Mouse (Mus musculus) MEL-GATA-1-ER (cell line): ENCODE measurements at regions not wholly inside any gene's neighbourhood (a gene's known extent, or its start where the extent isn't known, plus 50 kb on each side); places are given as distances from the start of the nearest gene placed in this dataset.
"Not testable (repeated sequence)": the region's sequence is repeated elsewhere in the genome, so short reads cannot be mapped to it uniquely, and the experiment has no call there.

Experiments
- DNase-seq: peaks from one replicate; pipeline ENCODE4 v3.0.0-alpha.2; 2012; ENCODE audit warnings: low read depth; ENCODE audit errors: extremely low read depth

- peak; percentile 71 for DNase-seq
These were observed 174.6 kb upstream of the Olfr1324 start for GRCm38 (mm10) chrX:50602881-50603280.

DNA sequence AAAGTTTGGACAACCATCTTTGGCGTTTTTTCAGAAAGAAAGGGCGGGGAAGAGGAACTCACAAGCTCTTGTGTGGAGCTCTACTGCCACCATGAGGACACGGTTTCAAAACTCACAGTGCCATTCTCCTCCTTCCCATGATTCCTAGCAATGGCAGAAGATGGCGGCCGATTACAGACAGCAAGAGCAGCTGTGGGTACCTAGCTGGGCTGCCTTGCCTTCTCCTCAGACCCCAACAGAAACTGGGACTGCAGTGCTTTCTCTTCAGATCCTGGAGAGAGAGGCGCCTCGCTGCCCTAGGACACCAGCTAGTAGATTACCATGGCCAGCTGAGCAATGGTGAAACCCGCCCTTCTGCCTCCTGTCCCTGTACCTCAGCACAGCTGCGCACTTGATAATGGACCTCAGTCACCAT, 174.2 kb upstream of the Olfr1324 start:
- not testable (repeated sequence) for DNase-seq

DNA sequence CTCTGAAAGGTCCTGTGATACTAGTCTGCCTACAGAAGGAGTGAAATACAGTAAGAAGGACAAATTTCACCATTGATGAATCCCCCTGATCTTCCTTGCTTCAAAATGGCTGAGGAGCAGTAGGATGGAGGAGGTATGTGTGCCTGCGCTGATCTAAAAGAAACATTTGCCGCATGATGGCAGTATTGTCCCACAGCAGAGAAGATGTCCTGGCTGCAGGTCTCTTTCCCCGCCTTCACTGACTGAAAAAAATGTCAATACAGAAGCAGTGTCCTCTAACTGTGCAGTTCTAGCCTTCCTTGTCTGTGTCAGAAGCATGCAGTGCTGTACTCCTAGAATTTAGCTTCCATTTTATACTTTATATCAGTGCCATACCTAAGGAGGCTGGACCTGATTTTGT, 172.0 kb upstream of the Olfr1324 start:
- not testable (repeated sequence) for DNase-seq

- no peak for DNase-seq
These were observed 171.5 kb upstream of the Olfr1324 start for GRCm38 (mm10) chrX:50599780-50600179.

GRCm38 (mm10) chrX:50597626-50598025, 169.3 kb upstream of the Olfr1324 start:
- DNase-seq = not testable (repeated sequence)

GRCm38 (mm10) chrX:50597105-50597504, 168.8 kb upstream of the Olfr1324 start:
- DNase-seq = no peak

DNA sequence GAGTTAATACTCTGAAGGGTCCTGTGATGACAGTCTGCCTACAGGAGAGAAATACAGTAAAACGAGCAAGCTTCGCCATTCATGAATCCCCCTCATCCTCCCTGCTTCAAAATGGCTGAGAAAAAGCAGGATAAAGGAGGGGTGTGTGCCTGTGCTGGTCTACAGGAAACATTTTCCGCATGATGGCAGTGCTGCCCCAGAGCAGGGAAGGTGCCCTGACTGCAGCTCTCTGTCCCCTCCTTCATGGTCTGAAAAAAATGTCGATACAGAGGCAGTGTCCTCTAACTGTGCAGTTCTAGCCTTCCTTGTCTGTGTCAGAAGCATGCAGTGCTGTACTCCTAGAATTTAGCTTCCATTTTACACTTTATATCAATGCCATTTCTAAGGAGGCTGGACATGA, 166.7 kb upstream of the Olfr1324 start:
- DNase-seq = not testable (repeated sequence)

DNA sequence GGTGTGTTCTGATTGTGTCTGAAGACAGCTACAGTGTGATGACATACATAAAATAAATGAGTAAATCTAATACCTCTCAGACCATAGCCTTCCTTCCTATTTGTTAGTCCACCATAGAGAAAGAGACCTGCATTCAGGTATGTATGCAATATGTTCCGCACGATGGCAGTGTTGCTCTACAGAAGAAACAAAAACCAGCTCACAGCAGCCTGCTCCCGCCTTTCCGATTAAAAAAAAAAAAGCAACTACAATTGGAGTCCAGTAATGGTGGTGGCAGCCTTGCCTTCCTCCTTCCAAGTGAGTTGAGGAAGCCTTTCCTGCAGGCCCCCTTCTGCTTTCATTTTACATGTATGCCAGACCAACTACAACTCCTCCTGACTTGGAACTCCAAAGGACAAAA, 163.2 kb upstream of the Olfr1324 start:
- DNase-seq = no peak

DNA sequence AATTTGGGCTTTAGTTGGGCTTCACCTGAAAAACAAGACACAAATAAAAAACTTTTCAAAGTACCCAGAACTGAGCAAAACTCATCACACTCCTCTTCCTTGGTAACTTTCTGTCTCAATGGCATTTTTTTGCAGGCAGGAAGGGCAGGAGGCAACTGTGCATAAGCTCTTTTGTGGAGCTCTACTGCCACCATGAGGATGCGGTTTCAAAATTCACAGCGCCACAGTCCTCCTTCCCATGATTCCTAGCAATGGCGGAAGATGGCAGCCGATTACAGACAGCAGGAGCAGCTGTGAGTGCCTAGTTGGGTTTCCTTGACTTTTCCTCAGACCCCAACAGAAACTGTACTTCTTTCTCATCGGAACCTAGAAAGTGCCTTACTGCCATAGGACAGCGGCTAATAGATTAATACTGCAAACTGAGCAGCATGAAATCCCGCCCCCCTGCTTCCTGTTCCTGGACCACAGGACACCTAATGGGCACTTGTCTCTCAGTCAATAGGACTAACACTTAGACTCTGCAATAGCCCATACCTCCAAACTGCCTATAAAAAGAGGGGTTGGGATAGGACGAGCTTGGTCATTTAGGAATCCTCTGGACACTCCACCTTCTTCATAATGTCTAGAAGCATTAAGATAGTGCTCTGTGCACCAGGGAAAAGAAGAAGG, 162.5 kb upstream of the Olfr1324 start:
- DNase-seq = no peak

DNA sequence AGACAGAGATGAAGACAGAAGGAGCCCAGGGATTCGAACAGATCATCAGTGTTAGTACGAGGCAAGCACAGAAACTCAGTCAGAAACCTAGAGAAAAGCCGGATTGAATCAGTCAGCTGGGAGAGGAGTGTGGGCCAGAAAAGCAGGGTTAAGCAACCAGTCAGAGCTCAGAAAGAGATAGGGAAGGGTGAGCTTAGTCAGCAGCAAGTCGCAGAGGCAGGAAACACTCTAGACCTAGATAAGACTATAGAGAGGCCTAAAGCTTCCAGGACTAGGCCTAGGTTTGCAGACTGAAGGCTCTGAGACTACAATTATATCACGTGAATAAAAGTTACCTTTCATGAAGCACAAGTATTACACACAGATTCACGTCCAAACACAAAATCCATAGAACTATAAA, 160.6 kb upstream of the Olfr1324 start:
- no peak for DNase-seq

GRCm38 (mm10) chrX:50583741-50584580, 155.7 kb upstream of the Olfr1324 start:
- DNase-seq = no peak

DNA sequence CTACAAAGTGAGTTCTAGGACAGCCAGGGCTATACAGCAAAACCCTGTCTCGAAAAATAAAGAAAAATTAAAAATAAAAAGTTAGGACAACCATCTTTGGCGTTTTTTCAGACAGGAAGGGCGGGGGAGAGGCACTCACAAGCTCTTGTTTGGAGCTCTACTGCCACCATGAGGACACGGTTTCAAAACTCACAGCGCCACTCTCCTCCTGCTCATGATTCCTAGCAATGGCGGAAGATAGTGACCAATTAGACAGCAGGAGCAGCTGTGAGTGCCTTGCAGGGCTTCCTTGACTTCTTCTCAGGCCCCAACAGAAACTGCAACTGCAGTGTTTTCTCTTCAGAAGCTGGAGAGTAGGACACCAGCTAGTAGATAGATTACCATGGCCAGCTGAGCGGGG, 151.9 kb upstream of the Olfr1324 start:
- DNase-seq = no peak

GRCm38 (mm10) chrX:50576824-50577223, 148.5 kb upstream of the Olfr1324 start:
- no peak for DNase-seq

DNA sequence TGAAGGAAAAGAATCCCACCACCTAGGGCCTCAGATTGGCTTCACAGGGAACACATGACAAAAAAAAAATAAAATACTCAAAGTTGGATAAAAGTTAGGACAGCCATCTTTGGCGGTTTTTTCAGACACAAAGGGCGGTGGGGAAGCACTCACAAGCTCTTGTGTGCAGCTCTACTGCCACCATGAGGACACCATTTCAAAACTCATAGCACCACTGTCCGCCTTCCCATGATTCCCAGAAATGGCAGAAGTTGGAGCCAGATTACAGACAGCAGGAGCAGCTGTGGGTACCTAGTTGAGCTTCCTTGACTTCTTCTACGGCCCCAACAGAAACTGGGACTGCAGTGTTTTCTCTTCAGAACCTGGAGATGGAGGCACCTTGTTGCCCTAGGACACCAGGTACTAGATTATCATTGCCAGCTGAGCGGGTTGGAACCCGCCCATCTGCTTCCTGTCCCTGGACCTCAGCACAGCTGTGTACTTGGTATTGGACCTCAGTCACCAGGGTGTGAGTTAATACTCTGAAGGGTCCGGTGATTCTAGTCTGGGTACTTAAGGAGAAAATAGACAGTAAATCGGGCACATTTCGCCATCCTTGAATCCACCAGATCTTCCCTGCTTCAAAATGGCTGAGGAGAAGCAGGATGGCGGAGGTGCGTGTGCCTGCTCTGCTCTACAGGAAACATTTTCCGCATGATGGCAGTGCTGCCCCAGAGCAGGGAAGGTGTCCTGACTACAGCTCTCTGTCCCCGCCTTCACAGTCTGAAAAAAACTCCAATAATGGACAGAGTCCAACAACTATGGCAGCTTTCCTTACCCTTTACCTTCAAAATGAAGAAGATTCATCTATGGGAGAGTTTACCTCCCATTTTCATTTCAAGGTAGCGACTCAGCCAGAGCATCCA, 144.1 kb upstream of the Olfr1324 start:
- DNase-seq = not testable (repeated sequence)

DNA sequence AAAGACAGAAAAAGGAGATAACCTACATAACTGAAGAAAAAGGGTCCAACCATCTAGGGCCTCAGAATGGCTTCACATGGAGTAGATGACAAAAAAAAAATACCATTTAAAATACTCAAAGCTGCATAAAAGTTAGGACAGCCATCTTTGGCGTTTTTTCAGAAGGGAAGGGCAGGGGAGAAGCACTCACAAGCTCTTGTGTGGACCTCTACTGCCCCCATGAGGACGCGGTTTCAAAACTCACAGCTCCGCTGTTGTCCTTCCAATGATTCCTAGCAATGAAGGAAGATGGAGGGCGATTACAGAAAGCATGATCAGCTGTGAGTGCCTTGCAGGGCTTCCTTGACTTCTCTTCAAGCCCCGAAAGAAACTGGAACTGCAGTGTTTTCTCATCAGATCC, 140.8 kb upstream of the Olfr1324 start:
- DNase-seq = no peak

- no peak for DNase-seq
These were observed 138.0 kb upstream of the Olfr1324 start for GRCm38 (mm10) chrX:50566345-50566744.

DNA sequence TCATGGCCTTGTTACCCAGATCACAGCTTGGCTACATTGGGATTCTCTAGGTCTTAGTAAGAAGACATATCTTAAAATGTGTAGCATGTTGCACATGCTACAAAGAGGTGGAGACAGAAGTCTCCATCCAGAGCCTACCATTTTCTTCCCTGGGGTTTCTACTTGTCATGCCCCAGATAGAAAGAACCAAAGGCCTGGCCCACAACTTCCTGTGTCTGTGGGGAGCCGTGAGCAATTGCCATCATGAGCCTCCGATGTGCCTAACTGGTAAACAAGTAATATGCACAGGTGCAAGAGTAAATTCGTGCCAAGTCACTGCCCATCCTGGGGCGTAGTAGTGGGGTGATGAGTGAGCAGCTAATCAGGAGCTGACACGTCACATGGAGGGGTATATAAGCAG, 136.7 kb upstream of the Olfr1324 start:
- DNase-seq = not testable (repeated sequence)

GRCm38 (mm10) chrX:50560915-50561314, 132.6 kb upstream of the Olfr1324 start:
- DNase-seq = peak; percentile 11

DNA sequence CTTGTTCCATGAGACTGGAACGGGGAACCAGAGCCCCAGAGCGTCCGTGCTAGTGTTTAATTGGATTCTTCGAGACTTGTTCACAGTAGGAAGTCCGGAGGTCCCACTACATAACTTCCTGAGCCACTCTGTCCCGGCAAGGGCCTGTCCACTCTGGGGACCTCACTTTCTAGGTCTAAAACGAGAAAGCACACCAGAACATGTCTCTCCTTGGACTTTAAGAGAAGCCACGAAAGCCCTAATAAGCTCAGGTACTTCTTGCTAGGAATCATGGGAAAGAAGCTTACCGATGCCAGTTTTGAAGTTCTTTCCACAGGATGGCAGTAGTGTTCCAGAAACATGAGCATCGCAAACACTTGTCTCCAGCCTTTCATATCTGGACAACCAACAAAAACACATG, 122.0 kb upstream of the Olfr1324 start:
- DNase-seq = peak; percentile 81

DNA sequence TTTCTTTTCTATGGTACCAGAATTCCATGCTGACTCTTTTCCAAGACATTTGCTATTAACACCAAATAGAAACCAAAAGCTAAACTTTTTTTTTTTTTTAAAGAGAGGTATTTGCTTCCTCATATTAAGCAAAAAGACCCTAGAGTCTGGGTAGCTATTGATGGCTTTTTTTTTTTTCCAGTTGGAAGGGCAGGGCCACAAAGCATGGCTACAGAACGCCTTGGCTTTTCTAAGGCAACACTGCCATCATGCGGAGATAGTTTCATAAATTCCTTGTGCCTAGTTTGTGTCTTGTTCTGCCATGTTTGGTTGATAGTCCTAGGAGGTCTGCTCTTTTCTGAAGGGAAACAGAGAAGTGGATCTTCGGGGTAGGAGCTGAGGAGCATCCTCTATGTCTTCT, 121.4 kb upstream of the Olfr1324 start:
- peak; percentile 70 for DNase-seq

DNA sequence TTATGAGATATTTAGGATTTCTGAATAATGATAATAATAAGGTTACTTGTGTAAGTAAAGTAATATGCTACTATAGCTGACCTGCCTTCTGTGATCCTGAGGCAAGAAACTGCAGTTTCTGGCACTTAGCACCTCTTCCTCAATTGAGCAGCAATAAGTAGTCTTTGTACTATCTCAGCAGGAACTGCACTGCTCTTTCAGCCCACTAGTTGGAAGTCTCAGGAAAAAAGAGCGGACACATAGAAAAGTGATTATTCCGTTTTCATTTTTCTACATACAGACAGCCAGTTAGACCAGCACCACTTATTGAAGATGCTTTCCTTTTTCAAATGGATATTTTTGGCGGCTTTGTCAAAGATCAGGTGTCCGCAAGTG, 109.5 kb upstream of the Olfr1324 start:
- not testable (repeated sequence) for DNase-seq
